Mouse (Mus musculus): ENCODE results near the gene D930048N14Rik.

- TF ChIP-seq CTCF (conservative IDR thresholded peaks at IDR 0.05 in 1 of 2, IDR thresholded peaks at IDR 0.05 in 1 of 2; ENCODE audit: low read depth in 2 of 2, low read length in 2 of 2) (no peak), JUN (IDR thresholded peaks at IDR 0.05; ENCODE audit: insufficient read depth, low read depth, low read length) (no peak), MAX (IDR thresholded peaks at IDR 0.05; ENCODE audit: low read length) (no peak)
These were observed 23.3 kb upstream of the D930048N14Rik start for GRCm38 (mm10) chr11:51627425-51627824.
